Mouse (Mus musculus): ENCODE measurements around the gene Zfp719. TPM values are rescaled to one million over a fixed set of nuclear protein-coding genes. Genes with fewer than 3 reads are reported as not detected.
A peak's percentile ranks its signal among the peaks of the same experiment; 100 is the strongest.

The Zfp719 gene
- total RNA-seq, 2 experiments from 2014 or later, result 18.7 to 19.1 TPM

GRCm38 (mm10) chr7:43601884-43602283 is 22.5 kb downstream of the Zfp719 start:
- intact Hi-C loops (cut with DNase I), result no loop called here
- no peak for DNase-seq (ENCODE audit: low spot score in 2 of 2)

GRCm38 (mm10) chr7:43606896-43607742 is 27.7 kb downstream of the Zfp719 start, which contains the start of gene Zfp819:
Zfp819 (plus strand) TSS chr7:43607169.
- DNase-seq (ENCODE audit: low spot score in 2 of 2), result peak; percentile 55 to 67
- intact Hi-C loops (cut with DNase I), result no loop called here

GRCm38 (mm10) chr7:43607743-43608287 is 28.4 kb downstream of the Zfp719 start:
- intact Hi-C loops (cut with DNase I), result no loop called here
- DNase-seq (ENCODE audit: low spot score in 2 of 2), result no peak

- no peak for DNase-seq (ENCODE audit: low spot score in 2 of 2)
- intact Hi-C loops (cut with DNase I), result no loop called here
Measured at GRCm38 (mm10) chr7:43608316-43608824, 29.0 kb downstream of the Zfp719 start.

GRCm38 (mm10) chr7:43613816-43614551 is 34.6 kb downstream of the Zfp719 start:
- intact Hi-C loops (cut with DNase I), result no loop called here
- DNase-seq (ENCODE audit: low spot score in 2 of 2), result no peak

- intact Hi-C loops (cut with DNase I), result no loop called here
- DNase-seq (ENCODE audit: low spot score in 2 of 2), result no peak
Measured at GRCm38 (mm10) chr7:43622927-43623326, 43.5 kb downstream of the Zfp719 start.

GRCm38 (mm10) chr7:43623819-43624218 is 44.4 kb downstream of the Zfp719 start:
- DNase-seq (ENCODE audit: low spot score in 2 of 2), result no peak
- intact Hi-C loops (cut with DNase I), result no loop called here

GRCm38 (mm10) chr7:43625065-43625464 is 45.7 kb downstream of the Zfp719 start:
- intact Hi-C loops (cut with DNase I), result no loop called here
- DNase-seq (ENCODE audit: low spot score in 2 of 2), result no peak

- no peak for DNase-seq (ENCODE audit: low spot score in 2 of 2)
- intact Hi-C loops (cut with DNase I), result no loop called here
Measured at GRCm38 (mm10) chr7:43625794-43626422, 46.5 kb downstream of the Zfp719 start.

GRCm38 (mm10) chr7:43633940-43634339 is 54.5 kb downstream of the Zfp719 start:
- intact Hi-C loops (cut with DNase I), result no loop called here
- DNase-seq (ENCODE audit: low spot score in 2 of 2), result no peak

- intact Hi-C loops (cut with DNase I), result no loop called here
Measured at GRCm38 (mm10) chr7:43634500-43634899, 55.1 kb downstream of the Zfp719 start, which contains the start of gene Ceacam18. Ceacam18 (plus strand) TSS chr7:43634707.

GRCm38 (mm10) chr7:43636194-43636593 is 56.8 kb downstream of the Zfp719 start:
- intact Hi-C loops (cut with DNase I), result no loop called here
- no peak for DNase-seq (ENCODE audit: low spot score in 2 of 2)

More at GRCm38 (mm10) chr7:43634500-43634899, 55.1 kb downstream of the Zfp719 start, which contains the start of gene Ceacam18:
- DNase-seq (ENCODE audit: low spot score in 2 of 2), result no peak

- DNase-seq (ENCODE audit: low spot score in 2 of 2), result no peak
- intact Hi-C loops (cut with DNase I), result no loop called here
Measured at GRCm38 (mm10) chr7:43637118-43637517, 57.7 kb downstream of the Zfp719 start.

GRCm38 (mm10) chr7:43642587-43642986 is 63.2 kb downstream of the Zfp719 start:
- no peak for DNase-seq (ENCODE audit: low spot score in 2 of 2)
- intact Hi-C loops (cut with DNase I), result no loop called here

Other genes with a start within 250 kb of the Zfp719 start
- gene Siglecf, start 228.3 kb upstream of the Zfp719 start, total RNA-seq (2021), result under 1 TPM; 0.36 to 0.72 TPM
- gene Siglecg, start 171.4 kb upstream of the Zfp719 start, total RNA-seq (2021), result not detected
- gene Lim2, start 151.9 kb upstream of the Zfp719 start, total RNA-seq (2021), result not detected
- gene Nkg7, start 142.5 kb upstream of the Zfp719 start, total RNA-seq (2021), result not detected
- not detected for gene Cldnd2, start 138.8 kb upstream of the Zfp719 start, total RNA-seq (2021)
- 10 to 100 TPM; 50.8 to 60.6 TPM for gene Etfb, start 135.5 kb upstream of the Zfp719 start, total RNA-seq (2021)
- 1 to 10 TPM in 1 of 2 experiments, not detected in 1; 1.7 TPM for gene Gm45233, start 135.5 kb upstream of the Zfp719 start, total RNA-seq (2021)
- 1 to 10 TPM; 2.2 to 2.6 TPM for gene Vsig10l, start 116.5 kb upstream of the Zfp719 start, total RNA-seq (2021)
- gene Iglon5, start 89.5 kb upstream of the Zfp719 start, total RNA-seq (2021), result 10 to 100 TPM; 27.3 to 28.1 TPM
- gene 4931406B18Rik, start 73.7 kb upstream of the Zfp719 start, total RNA-seq (2021), result not detected
- gene Cd33, start 35.2 kb upstream of the Zfp719 start, total RNA-seq (2021), result 1 to 10 TPM; 3.1 to 3.8 TPM
- gene Zfp658, start 17.4 kb upstream of the Zfp719 start, total RNA-seq (2021), result 1 to 10 TPM; 4.0 to 4.6 TPM
- gene Zfp819, start 27.6 kb downstream of the Zfp719 start, total RNA-seq (2021), result under 1 TPM in 1 of 2 experiments, not detected in 1; 0.43 TPM
- gene Ceacam18, start 55.1 kb downstream of the Zfp719 start, total RNA-seq (2021), result not detected
- 1 to 10 TPM in 1 of 2 experiments, under 1 TPM in 1; 1.00 to 1.4 TPM for gene Siglece, start 80.6 kb downstream of the Zfp719 start, total RNA-seq (2021)
- gene Ctu1, start 92.4 kb downstream of the Zfp719 start, total RNA-seq (2021), result 1 to 10 TPM; 8.3 to 8.7 TPM
- gene Klk14, start 110.8 kb downstream of the Zfp719 start, total RNA-seq (2021), result not detected
- not detected for gene Klk13, start 133.0 kb downstream of the Zfp719 start, total RNA-seq (2021)
- not detected for gene Klk12, start 189.3 kb downstream of the Zfp719 start, total RNA-seq (2021)
- not detected for gene Klk11, start 195.0 kb downstream of the Zfp719 start, total RNA-seq (2021)
- gene Klk10, start 201.4 kb downstream of the Zfp719 start, total RNA-seq (2021), result not detected
- not detected for gene Klk9, start 212.3 kb downstream of the Zfp719 start, total RNA-seq (2021)
- gene Klk8, start 218.0 kb downstream of the Zfp719 start, total RNA-seq (2021), result 1 to 10 TPM; 1.3 to 3.6 TPM
- not detected for gene Klk7, start 231.7 kb downstream of the Zfp719 start, total RNA-seq (2021)
- gene Klk6, start 244.9 kb downstream of the Zfp719 start, total RNA-seq (2021), result 1 to 10 TPM; 1.0 to 1.8 TPM